Mouse (Mus musculus) spleen, postnatal 36 days (tissue): ENCODE results near the gene Utp15.
A peak's percentile ranks its signal among the peaks of the same experiment; 100 is the strongest.

Experiments
- DNase-seq, 2 experiments: peaks; one replicate each; pipeline ENCODE4 v3.0.0; 2022; ENCODE audit warnings: low spot score in 2 of 2, mixed read lengths in 1 of 2

The Utp15 gene

GRCm38 (mm10) chr13:98262636-98263457 is at the start of gene Utp15, which contains the start of gene Ankra2:
Utp15 (minus strand) TSS chr13:98263041.
Ankra2 (plus strand) TSS chr13:98263074.
- peak; percentile 94 to 97 for DNase-seq

- DNase-seq = no peak
Observed at GRCm38 (mm10) chr13:98311597-98311996, 48.8 kb upstream of the Utp15 start.

- no peak for DNase-seq
Observed at GRCm38 (mm10) chr13:98308724-98309123, 45.9 kb upstream of the Utp15 start.

GRCm38 (mm10) chr13:98308004-98308403 is 45.2 kb upstream of the Utp15 start:
- DNase-seq = no peak

GRCm38 (mm10) chr13:98306852-98307475 is 44.1 kb upstream of the Utp15 start:
- no peak for DNase-seq

GRCm38 (mm10) chr13:98306393-98306792 is 43.6 kb upstream of the Utp15 start:
- no peak for DNase-seq

- DNase-seq = no peak
Observed at GRCm38 (mm10) chr13:98305257-98305656, 42.4 kb upstream of the Utp15 start.

- peak; percentile 28 to 32 for DNase-seq
Observed at GRCm38 (mm10) chr13:98298833-98299758, 36.3 kb upstream of the Utp15 start.

GRCm38 (mm10) chr13:98297883-98298482 is 35.1 kb upstream of the Utp15 start:
- DNase-seq = no peak

- DNase-seq = no peak
Observed at GRCm38 (mm10) chr13:98296072-98296471, 33.2 kb upstream of the Utp15 start.

GRCm38 (mm10) chr13:98291712-98292111 is 28.9 kb upstream of the Utp15 start:
- DNase-seq = no peak

GRCm38 (mm10) chr13:98290719-98291118 is 27.9 kb upstream of the Utp15 start:
- DNase-seq = no peak

- no peak for DNase-seq
Observed at GRCm38 (mm10) chr13:98280990-98281650, 18.3 kb upstream of the Utp15 start.

- no peak for DNase-seq
Observed at GRCm38 (mm10) chr13:98279686-98280085, 16.8 kb upstream of the Utp15 start, which contains the start of gene Gm21976. Gm21976 (plus strand) TSS chr13:98279887.

GRCm38 (mm10) chr13:98277501-98277900 is 14.7 kb upstream of the Utp15 start:
- DNase-seq = no peak

GRCm38 (mm10) chr13:98276253-98276652 is 13.4 kb upstream of the Utp15 start:
- no peak for DNase-seq

GRCm38 (mm10) chr13:98275646-98276045 is 12.8 kb upstream of the Utp15 start:
- no peak for DNase-seq

- DNase-seq = no peak
Observed at GRCm38 (mm10) chr13:98274023-98274422, 11.2 kb upstream of the Utp15 start.

- no peak for DNase-seq
Observed at GRCm38 (mm10) chr13:98264111-98264510, 1.3 kb upstream of the Utp15 start.

GRCm38 (mm10) chr13:98263458-98263987 is 682 bp upstream of the Utp15 start:
- DNase-seq = no peak

GRCm38 (mm10) chr13:98254921-98255320 is 7.9 kb downstream of the Utp15 start:
- no peak for DNase-seq
